Mouse (Mus musculus) kidney, embryonic 15.5 days (tissue): ENCODE results near the gene Cd44. TPM values are rescaled to one million over a fixed set of nuclear protein-coding genes. Genes with fewer than 3 reads are reported as not detected.
A peak's percentile ranks its signal among the peaks of the same experiment; 100 is the strongest.

ENCODE experiments used
- ATAC-seq: fragments of 200-750 bp; cut with Nextera tagmentation; replicated peaks from 2 replicates; pipeline ENCODE4 v1.8.0; 2017; ENCODE audit warnings: moderate TSS enrichment; ENCODE audit not compliant: low FRiP score
- H3K27ac ChIP-seq: fragments of 300-500 bp; sonication (generic); 2 replicates; pipeline ENCODE4 v1.5.1; 2015; ENCODE audit warnings: mild to moderate bottlenecking, inconsistent platforms
- H3K27me3 ChIP-seq: fragments of 300-500 bp; sonication (generic); 2 replicates; pipeline ENCODE4 v1.6.1; 2015; ENCODE audit warnings: inconsistent platforms
- H3K36me3 ChIP-seq: fragments of 300-500 bp; sonication (generic); 2 replicates; pipeline ENCODE4 v1.6.1; 2015; ENCODE audit warnings: inconsistent platforms
- H3K4me1 ChIP-seq: fragments of 300-500 bp; sonication (generic); 2 replicates; pipeline ENCODE4 v1.6.1; 2015; ENCODE audit warnings: inconsistent platforms
- H3K4me2 ChIP-seq: fragments of 300-500 bp; sonication (generic); 2 replicates; pipeline ENCODE4 v1.6.1; 2015; ENCODE audit warnings: moderate library complexity, mild to moderate bottlenecking, inconsistent platforms
- H3K4me3 ChIP-seq: fragments of 300-500 bp; sonication (generic); replicated peaks from 2 replicates; pipeline ENCODE4 v1.5.1; 2015; ENCODE audit warnings: mild to moderate bottlenecking, inconsistent platforms
- H3K9ac ChIP-seq: fragments of 300-500 bp; sonication (generic); 2 replicates; pipeline ENCODE4 v1.6.1; 2015; ENCODE audit warnings: mild to moderate bottlenecking, inconsistent platforms
- H3K9me3 ChIP-seq: fragments of 300-500 bp; sonication (generic); replicated peaks from 2 replicates; pipeline ENCODE4 v1.6.1; 2016; ENCODE audit warnings: inconsistent platforms
- WGBS: fragments of 180-500 bp; shearing (Covaris S2); methylation state at CpG from one replicate; pipeline ENCODE4 v1.1.7; 2015; ENCODE audit warnings: mixed read lengths; 5-methylcytosine and 5-hydroxymethylcytosine counted together
- polyA plus RNA-seq: library from polyadenylated mRNA; unstranded; fragments of >200 nt; fragmentation: Nextera tagmentation; extraction: Ambion mirVana; gene quantifications from 2 replicates; pipeline ENCODE4 v1.2.1, GENCODE M21; 2015

Cd44 gene
- polyA plus RNA-seq, 1 experiment from 2014 or later = 5.5 TPM

GRCm38 (mm10) chr2:102886306-102886935 is 15.0 kb downstream of the Cd44 start:
- 88% methylated on average over 6 of the region's 6 CpGs for WGBS
- H3K9ac ChIP-seq = no peak overlapping the region
- H3K27me3 ChIP-seq = no peaks in the 10 kb centered on the region
- H3K4me1 ChIP-seq = no peaks in the 10 kb centered on the region
- H3K9me3 ChIP-seq = no peaks in the 10 kb centered on the region
- no peak overlapping the region for H3K27ac ChIP-seq
- H3K4me3 ChIP-seq = no peak overlapping the region
- no peaks in the 10 kb centered on the region for H3K36me3 ChIP-seq
- no peak for ATAC-seq
- H3K4me2 ChIP-seq = no peak overlapping the region

GRCm38 (mm10) chr2:102882597-102883272 is 18.7 kb downstream of the Cd44 start:
- Histone ChIP-seq H3K27ac (0 out of 2 replicates have a peak overlapping the region, but pooled peaks have one; percentile 30), H3K4me2 (no peak overlapping the region), H3K4me1 (no peaks in the 10 kb centered on the region), H3K9ac (no peak overlapping the region), H3K4me3 (no peak overlapping the region), H3K36me3 (no peaks in the 10 kb centered on the region), H3K9me3 (no peaks in the 10 kb centered on the region), H3K27me3 (no peaks in the 10 kb centered on the region)
- no peak for ATAC-seq
- WGBS = 56% methylated on average over 6 of the region's 6 CpGs

GRCm38 (mm10) chr2:102882004-102882588 is 19.4 kb downstream of the Cd44 start:
- Histone ChIP-seq H3K4me2 (no peak overlapping the region), H3K36me3 (no peaks in the 10 kb centered on the region), H3K4me1 (no peaks in the 10 kb centered on the region), H3K27me3 (no peaks in the 10 kb centered on the region), H3K4me3 (no peak overlapping the region), H3K9me3 (no peaks in the 10 kb centered on the region), H3K9ac (no peak overlapping the region), H3K27ac (0 out of 2 replicates have a peak overlapping the region, but pooled peaks have one; percentile 2)
- ATAC-seq = no peak
- 72% methylated on average over 8 of the region's 8 CpGs for WGBS

GRCm38 (mm10) chr2:102878513-102878912 is 23.0 kb downstream of the Cd44 start:
- Histone ChIP-seq H3K27ac (no peak overlapping the region), H3K27me3 (no peaks in the 10 kb centered on the region), H3K4me3 (no peak overlapping the region), H3K4me1 (no peaks in the 10 kb centered on the region; the same call in 1 of the 2 replicates), H3K9me3 (no peaks in the 10 kb centered on the region), H3K4me2 (no peak overlapping the region), H3K9ac (no peak overlapping the region), H3K36me3 (no peaks in the 10 kb centered on the region)
- 79% methylated on average over 2 of the region's 2 CpGs for WGBS
- no peak for ATAC-seq

GRCm38 (mm10) chr2:102877463-102877862 is 24.0 kb downstream of the Cd44 start:
- H3K27me3 ChIP-seq = no peaks in the 10 kb centered on the region
- 93% methylated on average over 4 of the region's 4 CpGs for WGBS
- H3K4me2 ChIP-seq = no peak overlapping the region
- H3K9ac ChIP-seq = no peak overlapping the region
- no peaks in the 10 kb centered on the region; the same call in 1 of the 2 replicates for H3K4me1 ChIP-seq
- H3K27ac ChIP-seq = no peak overlapping the region
- no peak overlapping the region for H3K4me3 ChIP-seq
- no peaks in the 10 kb centered on the region for H3K36me3 ChIP-seq
- ATAC-seq = no peak
- H3K9me3 ChIP-seq = no peaks in the 10 kb centered on the region

GRCm38 (mm10) chr2:102876141-102876540 is 25.3 kb downstream of the Cd44 start:
- WGBS = 69% methylated on average over 1 of the region's 1 CpGs
- Histone ChIP-seq H3K4me3 (no peak overlapping the region), H3K9ac (no peak overlapping the region), H3K27ac (no peak overlapping the region), H3K27me3 (no peaks in the 10 kb centered on the region), H3K9me3 (no peaks in the 10 kb centered on the region), H3K4me1 (no peaks in the 10 kb centered on the region; the same call in 1 of the 2 replicates), H3K4me2 (no peak overlapping the region), H3K36me3 (no peaks in the 10 kb centered on the region)
- no peak for ATAC-seq

GRCm38 (mm10) chr2:102873848-102874247 is 27.6 kb downstream of the Cd44 start:
- Histone ChIP-seq H3K4me3 (no peak overlapping the region), H3K27me3 (no peaks in the 10 kb centered on the region), H3K9me3 (no peaks in the 10 kb centered on the region), H3K36me3 (no peaks in the 10 kb centered on the region), H3K4me2 (no peak overlapping the region), H3K27ac (no peak overlapping the region), H3K9ac (no peak overlapping the region), H3K4me1 (no peaks in the 10 kb centered on the region; the same call in 1 of the 2 replicates)
- WGBS = 49% methylated on average over 4 of the region's 4 CpGs
- no peak for ATAC-seq

DNA sequence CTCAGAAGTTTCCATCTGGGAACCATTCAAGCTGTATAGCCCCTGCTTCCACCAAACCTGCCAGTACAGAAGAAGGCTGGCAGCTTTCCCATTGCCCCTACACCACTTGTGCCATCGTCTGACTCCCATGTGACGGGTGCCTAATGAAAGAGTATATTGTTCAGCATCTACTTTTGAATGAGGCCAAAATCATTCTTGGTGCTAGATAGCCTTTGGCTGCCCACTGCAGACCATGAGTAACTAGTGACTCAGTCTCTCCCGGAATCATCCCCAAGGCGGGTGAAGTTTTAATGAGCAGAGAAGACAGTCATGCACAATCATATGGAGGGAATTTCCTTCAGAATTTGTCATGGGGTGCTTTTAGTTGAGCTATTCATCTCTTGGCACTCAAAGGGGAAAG is 28.3 kb downstream of the Cd44 start:
- WGBS = 90% methylated on average over 4 of the region's 4 CpGs

GRCm38 (mm10) chr2:102872436-102872835 is 29.0 kb downstream of the Cd44 start:
- H3K4me3 ChIP-seq = no peak overlapping the region
- H3K4me2 ChIP-seq = no peak overlapping the region
- 50% methylated on average over 2 of the region's 2 CpGs for WGBS
- no peaks in the 10 kb centered on the region for H3K27me3 ChIP-seq
- H3K9ac ChIP-seq = no peak overlapping the region
- peaks cover 3% of the 10 kb centered on the region; the same call in 1 of the 2 replicates for H3K4me1 ChIP-seq
- no peaks in the 10 kb centered on the region for H3K36me3 ChIP-seq
- no peak overlapping the region for H3K27ac ChIP-seq
- ATAC-seq = peak; percentile 83
- H3K9me3 ChIP-seq = no peaks in the 10 kb centered on the region

More for the DNA sequence above, 28.3 kb downstream of the Cd44 start:
- H3K4me2 ChIP-seq = no peak overlapping the region
- no peak overlapping the region for H3K27ac ChIP-seq
- H3K27me3 ChIP-seq = no peaks in the 10 kb centered on the region
- H3K36me3 ChIP-seq = no peaks in the 10 kb centered on the region
- no peaks in the 10 kb centered on the region; the same call in 1 of the 2 replicates for H3K4me1 ChIP-seq
- H3K4me3 ChIP-seq = no peak overlapping the region
- H3K9me3 ChIP-seq = no peaks in the 10 kb centered on the region
- ATAC-seq = no peak
- no peak overlapping the region for H3K9ac ChIP-seq

DNA sequence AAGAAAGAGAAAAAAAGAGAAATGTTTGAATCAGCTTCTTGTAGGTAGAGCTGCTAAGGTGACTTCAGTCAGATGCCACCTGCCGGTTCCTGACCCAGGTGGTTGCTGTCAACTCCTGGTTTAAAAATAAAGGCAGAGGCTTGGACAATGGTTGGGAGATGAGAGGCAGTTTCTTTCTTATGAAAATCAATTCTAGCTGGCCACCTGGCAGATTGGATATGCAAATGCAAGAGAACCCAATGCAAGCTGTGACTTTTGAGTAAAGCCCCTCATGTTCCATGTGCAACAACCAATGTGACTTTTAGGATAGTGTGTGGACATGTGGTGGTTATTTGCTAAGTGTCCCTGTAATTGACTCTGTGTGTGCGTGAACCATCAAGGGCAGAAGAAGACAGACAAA is 33.0 kb downstream of the Cd44 start:
- Histone ChIP-seq H3K9me3 (no peaks in the 10 kb centered on the region), H3K27ac (no peak overlapping the region), H3K9ac (no peak overlapping the region), H3K4me2 (no peak overlapping the region), H3K27me3 (no peaks in the 10 kb centered on the region), H3K4me3 (no peak overlapping the region), H3K4me1 (0 out of 2 replicates have a peak, but pooled peaks cover 3% of the 10 kb centered on the region), H3K36me3 (no peaks in the 10 kb centered on the region)
- ATAC-seq = no peak
- 91% methylated on average over 2 of the region's 2 CpGs for WGBS

DNA sequence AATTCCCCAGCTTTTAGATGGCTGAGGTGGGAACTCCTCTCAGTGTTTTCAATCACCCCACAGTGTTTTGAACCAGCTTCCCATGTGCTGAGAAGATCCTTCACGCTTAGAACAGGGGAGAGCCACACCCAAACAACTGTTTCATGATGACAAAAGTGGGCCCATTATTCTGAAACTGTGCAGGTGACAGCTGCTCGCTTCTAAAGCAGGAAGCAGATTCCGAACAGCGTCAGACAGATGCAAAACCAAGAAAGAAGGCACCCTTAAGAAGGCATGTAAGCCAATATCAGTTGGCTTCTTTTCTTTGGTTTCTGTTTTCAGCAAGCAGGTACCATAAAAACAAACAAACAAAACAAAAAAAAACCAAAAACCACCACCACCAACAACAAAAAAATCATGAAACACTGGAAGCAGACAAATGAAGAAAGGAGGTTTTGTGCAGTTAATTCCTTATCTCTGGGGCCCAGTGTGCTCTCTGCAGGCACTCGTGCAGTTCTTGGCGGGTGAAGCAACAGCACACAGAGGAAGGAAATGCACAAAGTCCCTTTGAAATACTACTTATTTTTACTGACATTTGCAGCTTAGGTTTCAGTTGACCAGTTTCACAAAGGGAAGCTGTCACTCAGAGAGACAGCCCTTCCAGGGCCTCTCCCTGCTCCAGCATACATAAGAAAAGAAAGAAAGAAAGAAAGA is 33.9 kb downstream of the Cd44 start:
- ATAC-seq = no peak
- Histone ChIP-seq H3K4me3 (no peak overlapping the region), H3K4me2 (no peak overlapping the region), H3K9me3 (no peaks in the 10 kb centered on the region), H3K27me3 (no peaks in the 10 kb centered on the region), H3K27ac (peak overlapping the region; percentile 7; the same call in 1 of the 2 replicates), H3K9ac (no peak overlapping the region), H3K4me1 (0 out of 2 replicates have a peak, but pooled peaks cover 3% of the 10 kb centered on the region), H3K36me3 (no peaks in the 10 kb centered on the region)
- WGBS = 47% methylated on average over 6 of the region's 6 CpGs

DNA sequence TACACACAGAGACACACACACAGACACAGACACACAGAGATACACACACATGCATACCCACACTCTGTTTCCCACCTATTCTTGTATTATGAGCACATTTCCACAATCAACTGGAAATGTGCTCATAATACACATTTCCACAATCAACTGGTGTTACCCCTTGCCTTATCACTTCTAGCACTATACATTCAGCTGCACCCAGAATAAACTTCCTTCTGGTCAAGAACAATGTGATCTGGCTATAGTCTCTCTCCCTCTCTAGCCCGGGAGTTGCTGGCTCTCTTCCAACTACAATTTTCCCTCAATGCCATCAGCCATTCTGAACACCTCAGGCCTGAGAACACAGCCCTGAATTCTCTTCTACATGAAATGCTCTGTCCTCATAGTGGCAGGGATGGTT is 34.9 kb downstream of the Cd44 start:
- Histone ChIP-seq H3K9me3 (no peaks in the 10 kb centered on the region), H3K4me2 (no peak overlapping the region), H3K27me3 (no peaks in the 10 kb centered on the region), H3K4me3 (no peak overlapping the region), H3K36me3 (no peaks in the 10 kb centered on the region), H3K27ac (0 out of 2 replicates have a peak overlapping the region, but pooled peaks have one; percentile 29), H3K9ac (no peak overlapping the region), H3K4me1 (0 out of 2 replicates have a peak, but pooled peaks cover 3% of the 10 kb centered on the region)
- no peak for ATAC-seq
- WGBS = 45% methylated on average over 1 of the region's 1 CpGs
